Mouse (Mus musculus) heart, adult 2 months (tissue): ENCODE measurements around the gene Tspan14. TPM values are rescaled to one million over a fixed set of nuclear protein-coding genes. Genes with fewer than 3 reads are reported as not detected.

ENCODE experiments used
- DNase-seq, 2 experiments: peaks; one replicate each; pipeline ENCODE4 v3.0.0; 2021
- H3K27ac ChIP-seq: fragments of 200-600 bp; 2 replicates; pipeline ENCODE4 v1.8.1; 2022
- H3K27me3 ChIP-seq: fragments of 200-500 bp; 2 replicates; pipeline ENCODE4 v1.6.1; 2012; ENCODE audit warnings: mild to moderate bottlenecking, low read length, inconsistent platforms, mixed read lengths; ENCODE audit not compliant: control insufficient read depth, insufficient read depth
- H3K36me3 ChIP-seq: fragments of 200-500 bp; 2 replicates; pipeline ENCODE4 v1.6.1; 2012; ENCODE audit warnings: low read length, inconsistent platforms; ENCODE audit not compliant: control insufficient read depth, insufficient read depth
- H3K4me1 ChIP-seq: fragments of 200-500 bp; 2 replicates; pipeline ENCODE4 v1.6.1; 2011; ENCODE audit warnings: low read length; ENCODE audit not compliant: control insufficient read depth, insufficient read depth
- H3K4me3 ChIP-seq: fragments of 200-600 bp; 2 replicates; pipeline ENCODE4 v1.8.1; 2022
- H3K79me2 ChIP-seq: fragments of 200-500 bp; replicated peaks from 2 replicates; pipeline ENCODE4 v1.6.1; 2012; ENCODE audit warnings: mild to moderate bottlenecking, inconsistent platforms, low read length, moderate library complexity, mixed read lengths; ENCODE audit not compliant: control insufficient read depth, insufficient read depth
- H3K9ac ChIP-seq: fragments of 200-500 bp; 2 replicates; pipeline ENCODE4 v1.6.1; 2012; ENCODE audit warnings: low read depth, mild to moderate bottlenecking, control low read depth, inconsistent platforms, low read length, mixed read lengths
- CTCF ChIP-seq: fragments of 200-600 bp; IDR thresholded peaks from 2 replicates; pipeline ENCODE4 v1.8.1; 2022; ENCODE audit warnings: antibody characterized with exemption, mild to moderate bottlenecking, moderate library complexity
- EP300 ChIP-seq: fragments of 200-500 bp; IDR thresholded peaks from 2 replicates; pipeline ENCODE4 v1.6.1; 2011; ENCODE audit warnings: low read depth, low read length, control low read depth; ENCODE audit not compliant: insufficient read depth
- POLR2A ChIP-seq: fragments of 200-500 bp; IDR thresholded peaks from 2 replicates; pipeline ENCODE4 v1.6.1; 2011; ENCODE audit warnings: mild to moderate bottlenecking, low read depth, low read length, control low read depth; ENCODE audit not compliant: insufficient read depth
- WGBS: fragments of 180-500 bp; shearing (Covaris S2); methylation state at CpG from one replicate; pipeline ENCODE4 v1.1.7; 2018; 5-methylcytosine and 5-hydroxymethylcytosine counted together
- intact Hi-C: fragments of 180-260 bp; cut with DNase I; formaldehyde crosslinking; loops from one replicate; pipeline ENCODE4 v1.15.1; 2025
- polyA plus RNA-seq: library from polyadenylated mRNA; depleted of rRNA; stranded (reverse); fragments of >200 nt; gene quantifications from 2 replicates; pipeline ENCODE4 v1.2.3, GENCODE M21; 2012
- total RNA-seq, 2 experiments: library from RNA; stranded (reverse); gene quantifications; 2 replicates each; pipeline ENCODE4 v1.2.3; 2021

Tspan14 gene
- total and polyA plus RNA-seq, 3 experiments: 11.8 to 25.7 (median 18.6) TPM

DNA sequence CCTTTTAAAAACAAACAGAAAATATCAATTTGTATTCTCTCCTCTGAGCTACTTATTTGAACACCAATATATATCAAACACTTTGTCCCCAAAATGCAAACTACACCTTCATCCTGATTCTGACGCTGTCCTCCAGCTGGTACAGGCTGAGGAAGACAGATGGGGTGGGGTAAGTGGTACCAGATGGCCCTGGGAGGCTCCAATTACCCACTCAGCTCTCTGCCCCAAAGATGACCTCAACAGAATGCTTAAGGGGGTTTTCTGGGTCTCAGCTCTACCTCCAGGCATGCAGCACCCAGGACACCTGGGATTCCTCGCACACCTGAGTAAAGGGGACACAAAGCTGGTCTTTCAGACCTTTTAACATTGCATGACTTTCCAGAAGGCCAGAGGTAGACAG is 13.9 kb downstream of the Tspan14 start:
- 79% methylated on average over 2 of the region's 2 CpGs for WGBS
- no peak for DNase-seq
- H3K9ac ChIP-seq: no peak overlapping the region
- H3K27ac ChIP-seq: no peak overlapping the region
- H3K27me3 ChIP-seq: no peaks in the 10 kb centered on the region
- 0 out of 2 replicates have a peak, but pooled peaks cover 3% of the 10 kb centered on the region for H3K79me2 ChIP-seq
- H3K4me1 ChIP-seq: peaks cover 40% of the 10 kb centered on the region
- TF ChIP-seq POLR2A: no peak
- TF ChIP-seq CTCF: no peak
- TF ChIP-seq EP300: no peak
- intact Hi-C loops: no loop called here
- no peak overlapping the region for H3K4me3 ChIP-seq
- peaks cover 7% of the 10 kb centered on the region for H3K36me3 ChIP-seq

DNA sequence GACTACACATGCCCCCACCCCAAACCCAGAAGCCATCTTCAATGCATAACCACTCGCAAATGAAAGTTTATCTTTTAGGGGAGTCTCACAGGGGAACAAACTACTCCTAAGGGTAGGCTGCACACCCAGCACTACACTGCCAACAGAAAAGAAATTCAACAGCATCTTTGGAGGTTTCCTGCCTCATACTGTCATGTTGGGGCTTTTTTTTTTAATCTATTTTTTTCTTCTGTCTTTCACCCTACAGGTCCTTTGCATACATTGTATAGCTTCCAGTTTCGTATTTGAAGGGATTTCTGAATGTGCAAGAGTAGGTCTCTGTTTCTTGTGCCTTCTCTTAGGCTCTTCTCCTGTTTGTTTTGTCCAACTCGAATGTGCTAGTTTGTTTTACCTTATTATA is 14.3 kb downstream of the Tspan14 start:
- Histone ChIP-seq H3K4me1 (peaks cover 40% of the 10 kb centered on the region), H3K27me3 (no peaks in the 10 kb centered on the region), H3K79me2 (0 out of 2 replicates have a peak, but pooled peaks cover 3% of the 10 kb centered on the region), H3K4me3 (no peak overlapping the region), H3K36me3 (peaks cover 7% of the 10 kb centered on the region), H3K9ac (no peak overlapping the region), H3K27ac (no peak overlapping the region)
- whole genome bisulfite sequencing: 87% methylated on average over 3 of the region's 3 CpGs
- DNase-seq: no peak
- intact Hi-C loops: no loop called here
- TF ChIP-seq EP300: no peak
- no peak for TF ChIP-seq POLR2A
- no peak for TF ChIP-seq CTCF

DNA sequence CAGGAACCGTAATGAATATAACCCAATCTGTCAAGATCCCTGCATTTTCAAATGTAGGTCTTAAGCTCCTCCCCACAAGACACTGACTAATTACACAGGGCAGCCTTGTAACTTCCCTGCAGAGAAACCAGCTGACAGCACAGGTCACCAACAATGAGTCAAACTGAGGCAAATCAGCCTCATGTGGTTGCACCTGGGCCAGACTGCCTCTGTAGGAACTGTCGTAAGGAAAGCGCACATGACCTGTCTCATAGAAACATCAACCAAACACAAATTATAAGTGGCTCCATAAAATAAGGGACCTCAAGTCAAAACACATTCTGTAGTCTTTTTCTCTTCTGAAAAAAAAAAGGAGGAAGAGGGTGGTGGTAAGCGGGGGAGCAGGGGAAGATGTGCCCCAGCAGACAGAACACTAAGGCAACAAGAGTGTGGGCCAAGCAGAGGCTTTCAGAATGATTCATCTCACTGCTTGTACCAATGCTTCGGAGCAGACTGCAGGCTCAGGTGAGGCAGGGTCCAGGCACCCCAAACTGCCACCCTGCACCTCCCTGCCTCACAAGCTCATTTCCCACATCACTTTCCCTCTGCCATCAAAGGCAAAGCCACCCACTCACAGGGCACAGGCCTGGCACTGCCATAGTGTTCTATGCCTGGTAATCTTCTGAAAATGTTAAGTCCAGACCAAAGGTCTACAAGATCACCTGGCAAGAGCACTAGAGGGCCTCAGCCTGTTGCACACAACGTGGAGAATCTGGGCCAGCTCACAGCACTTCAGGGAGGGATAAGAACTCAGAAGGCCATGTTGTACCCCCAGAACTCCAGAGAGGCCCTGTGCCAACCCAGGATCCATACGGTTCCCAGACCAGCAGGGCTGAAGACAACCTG is 16.6 kb downstream of the Tspan14 start:
- DNase-seq: no peak
- Histone ChIP-seq H3K9ac (no peak overlapping the region), H3K27me3 (no peaks in the 10 kb centered on the region), H3K36me3 (peaks cover 6% of the 10 kb centered on the region), H3K27ac (no peak overlapping the region; the same call in 1 of the 2 replicates), H3K4me1 (peaks cover 25% of the 10 kb centered on the region), H3K4me3 (no peak overlapping the region), H3K79me2 (0 out of 2 replicates have a peak, but pooled peaks cover 1% of the 10 kb centered on the region)
- TF ChIP-seq EP300: no peak
- TF ChIP-seq CTCF: no peak
- no peak for TF ChIP-seq POLR2A
- 82% methylated on average over 7 of the region's 7 CpGs for WGBS
- intact Hi-C loops: no loop called here

DNA sequence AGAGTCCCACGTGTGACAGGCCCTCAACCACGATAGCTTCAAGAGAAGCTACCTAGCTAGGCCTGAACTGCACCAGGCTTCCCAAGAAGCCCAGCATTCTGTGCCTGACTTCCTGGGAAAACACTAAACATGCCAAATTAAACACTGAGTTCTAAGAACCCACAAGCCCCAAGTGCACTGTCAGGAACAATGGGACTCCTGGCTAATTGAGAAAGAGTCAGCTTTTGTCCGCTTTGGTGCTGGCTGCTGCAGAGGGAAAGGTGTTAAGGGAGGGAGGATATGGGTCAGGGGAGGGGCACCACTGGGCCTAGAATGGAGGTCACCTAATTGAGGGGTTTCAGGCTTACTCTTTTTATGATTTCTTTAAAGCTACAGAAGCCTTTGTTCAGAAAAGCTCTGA is 17.6 kb downstream of the Tspan14 start:
- peaks cover 22% of the 10 kb centered on the region for H3K4me1 ChIP-seq
- peaks cover 3% of the 10 kb centered on the region for H3K36me3 ChIP-seq
- TF ChIP-seq EP300 (0 out of 2 replicates have a peak, but pooled peaks have one; percentile 19), CTCF (no peak)
- no peak overlapping the region for H3K4me3 ChIP-seq
- H3K9ac ChIP-seq: no peak overlapping the region
- H3K27ac ChIP-seq: peak overlapping the region; percentile 7; the same call in 1 of the 2 replicates
- no peak for DNase-seq
- 45% methylated on average over 3 of the region's 3 CpGs for WGBS
- H3K79me2 ChIP-seq: 0 out of 2 replicates have a peak, but pooled peaks cover 1% of the 10 kb centered on the region
- no peaks in the 10 kb centered on the region for H3K27me3 ChIP-seq
- intact Hi-C loops: no loop called here

DNA sequence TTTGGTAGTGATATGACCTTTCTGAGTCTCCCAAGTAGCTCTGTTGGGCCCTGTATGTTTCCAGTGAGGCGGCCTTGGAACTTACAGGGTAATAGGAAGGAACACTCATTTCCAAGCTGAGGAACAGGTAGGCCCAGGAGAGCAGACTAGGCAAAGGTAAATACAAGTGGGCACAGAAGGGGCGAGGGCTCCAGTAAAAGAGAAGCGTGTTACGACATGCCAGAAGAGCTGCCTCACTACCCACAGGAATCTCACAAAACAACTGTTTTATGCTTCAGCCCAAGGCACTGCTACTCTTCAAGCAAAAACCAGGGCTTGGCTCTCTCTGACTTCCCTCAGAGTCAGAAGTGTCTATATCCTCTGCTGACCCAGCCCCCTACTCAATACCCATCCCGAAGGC is 18.1 kb downstream of the Tspan14 start:
- no peaks in the 10 kb centered on the region for H3K79me2 ChIP-seq
- intact Hi-C loops: no loop called here
- H3K9ac ChIP-seq: no peak overlapping the region
- no peak for DNase-seq
- 83% methylated on average over 5 of the region's 5 CpGs for WGBS
- TF ChIP-seq EP300 (no peak), POLR2A (no peak), CTCF (no peak)
- peak overlapping the region; percentile 42 for H3K27ac ChIP-seq
- no peaks in the 10 kb centered on the region for H3K27me3 ChIP-seq
- no peak overlapping the region for H3K4me3 ChIP-seq
- H3K4me1 ChIP-seq: peaks cover 22% of the 10 kb centered on the region
- peaks cover 3% of the 10 kb centered on the region for H3K36me3 ChIP-seq
